Mouse (Mus musculus): ENCODE results near the gene Ift122.

The Ift122 gene

DNA sequence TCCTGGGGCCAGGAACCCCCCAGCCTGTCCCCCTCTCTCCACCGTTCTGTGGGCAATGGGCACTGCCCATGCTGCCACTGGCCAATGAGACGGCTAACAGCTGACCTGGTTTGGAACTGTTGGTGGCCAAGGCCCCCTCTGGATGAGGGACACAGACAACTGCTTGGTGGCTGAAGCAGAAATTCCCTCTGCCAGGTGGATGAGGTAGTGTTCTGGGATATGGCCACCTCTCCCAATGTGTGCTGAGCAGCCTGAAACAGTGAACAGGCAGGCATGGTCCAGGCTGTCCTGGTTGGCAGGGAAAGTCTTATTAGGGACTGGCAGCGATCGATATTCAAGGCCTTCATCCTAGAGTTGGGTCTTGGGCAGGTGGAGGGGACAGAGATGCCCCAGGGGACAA is 101.9 kb downstream of the Ift122 start:
- no peak for TF ChIP-seq GATA4 (IDR thresholded peaks at IDR 0.05; ENCODE audit: insufficient replicate concordance, low read length)

DNA sequence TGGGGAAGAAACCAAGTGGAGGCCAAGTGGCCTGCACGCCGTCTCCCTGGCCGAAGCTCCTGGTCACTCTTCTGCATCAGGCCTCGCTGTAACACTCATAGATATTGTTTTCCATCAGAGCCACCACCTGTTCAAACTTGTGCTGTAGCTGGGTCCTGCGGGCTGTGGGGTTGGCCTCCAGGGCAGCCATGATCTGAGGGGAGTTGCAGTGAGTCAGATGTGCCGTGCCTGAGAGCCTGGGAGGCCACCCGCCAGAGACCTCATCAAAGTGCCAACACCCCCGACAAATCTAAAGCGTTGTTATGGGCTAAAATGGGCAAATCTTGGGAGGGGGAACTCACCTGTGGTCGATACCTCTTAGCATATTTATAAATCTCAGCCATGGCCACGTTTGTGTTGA is 102.4 kb downstream of the Ift122 start:
- TF ChIP-seq GATA4 (IDR thresholded peaks at IDR 0.05; ENCODE audit: insufficient replicate concordance, low read length): no peak

DNA sequence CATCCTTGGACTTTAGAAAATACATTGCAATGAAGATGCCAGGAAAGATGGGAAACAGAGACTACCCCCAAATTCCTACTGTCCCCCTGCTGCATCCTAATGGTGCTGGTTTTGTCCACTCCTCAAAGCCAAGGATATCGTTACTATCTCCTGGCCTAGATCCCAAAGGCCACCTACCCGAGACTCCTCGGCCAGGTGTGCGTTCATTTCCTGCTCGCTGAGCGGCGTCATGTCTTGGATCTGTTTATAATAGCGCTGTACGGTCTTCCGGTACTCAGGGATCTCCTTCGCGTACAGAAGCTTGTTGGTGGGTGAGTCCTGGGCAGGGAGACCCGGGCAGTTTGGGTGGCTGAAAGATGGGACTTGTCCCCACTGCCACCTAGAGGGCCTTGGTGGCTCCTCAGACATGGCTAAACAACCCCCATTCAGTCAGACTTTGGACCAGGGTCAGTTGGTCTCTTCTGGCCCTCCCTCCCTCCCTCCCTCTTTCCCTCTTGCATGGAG is 103.2 kb downstream of the Ift122 start:
- TF ChIP-seq GATA4 (IDR thresholded peaks at IDR 0.05; ENCODE audit: insufficient replicate concordance, low read length): no peak

DNA sequence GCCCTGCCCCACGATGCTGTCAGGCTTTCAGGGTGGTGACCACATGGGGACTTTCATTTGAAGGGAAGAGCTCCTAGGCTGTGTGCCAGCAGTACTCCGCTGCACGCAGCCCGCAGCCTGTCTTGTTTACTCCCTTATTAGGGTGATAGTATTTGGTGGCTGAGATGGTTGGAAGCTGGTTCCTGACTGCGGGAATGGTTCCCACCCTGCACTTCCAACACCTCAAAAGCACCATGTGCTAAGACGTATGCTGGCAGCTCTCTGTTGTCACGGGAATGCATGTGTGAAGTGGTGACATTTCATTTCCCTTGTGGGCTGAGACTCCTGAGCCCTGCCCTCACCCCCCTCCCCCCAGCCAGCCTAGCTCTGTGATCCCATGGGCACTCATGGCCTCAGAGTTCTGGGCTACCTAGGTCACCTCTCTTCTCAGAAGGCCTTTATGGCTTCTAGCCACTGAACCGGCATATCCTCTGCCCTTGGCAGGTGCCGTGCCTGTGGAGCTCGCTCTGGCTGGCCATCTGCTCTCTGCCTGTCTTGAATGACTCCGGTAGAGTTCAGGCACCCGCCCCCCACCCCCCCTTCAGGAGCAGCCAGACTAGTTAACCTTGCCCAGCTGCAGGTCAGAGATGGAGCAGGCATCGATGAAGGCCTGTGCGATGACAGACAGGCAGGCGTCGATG is 103.8 kb downstream of the Ift122 start:
- no peak for TF ChIP-seq GATA4 (IDR thresholded peaks at IDR 0.05; ENCODE audit: insufficient replicate concordance, low read length)

DNA sequence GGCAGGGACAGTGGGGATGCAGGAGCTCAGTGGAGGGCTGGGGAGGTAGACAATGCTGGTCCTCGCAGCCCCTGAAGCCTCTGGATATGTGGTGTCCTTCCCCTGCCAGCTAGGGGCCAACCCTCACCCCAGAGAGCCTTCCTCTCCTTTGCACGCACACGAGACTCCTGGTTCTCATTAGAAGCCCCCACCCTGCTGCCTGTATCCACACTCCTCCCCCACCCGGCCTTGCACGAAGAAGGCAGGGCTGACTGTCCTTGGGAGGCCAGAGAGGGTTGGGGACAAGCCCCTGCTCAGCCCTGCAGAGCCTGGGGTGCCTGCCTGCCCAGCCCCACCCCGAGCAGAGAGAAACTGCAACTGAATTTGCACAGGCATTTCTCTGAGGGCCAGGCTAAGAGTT is 104.4 kb downstream of the Ift122 start:
- TF ChIP-seq GATA4 (IDR thresholded peaks at IDR 0.05; ENCODE audit: insufficient replicate concordance, low read length): no peak

DNA sequence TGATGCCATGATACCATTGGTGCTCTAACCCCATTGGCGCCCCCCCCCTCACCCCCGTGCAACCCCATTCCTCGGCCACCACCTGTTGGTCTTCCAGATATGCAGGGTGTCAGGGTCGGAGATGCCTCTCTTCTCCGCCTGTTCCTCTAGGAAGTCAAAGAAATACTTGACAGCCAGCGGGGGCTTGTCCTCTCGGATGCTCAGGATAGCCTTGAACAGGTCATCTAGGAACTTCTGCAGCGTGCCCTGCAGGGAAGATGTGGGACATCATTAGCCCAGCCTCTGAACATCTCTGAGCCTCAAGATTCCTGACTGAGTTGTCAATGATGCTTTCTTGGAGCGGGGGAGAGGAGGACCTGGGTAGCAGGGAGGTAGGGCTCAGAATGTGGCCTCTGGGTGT is 105.2 kb downstream of the Ift122 start:
- TF ChIP-seq GATA4 (IDR thresholded peaks at IDR 0.05; ENCODE audit: insufficient replicate concordance, low read length): no peak

DNA sequence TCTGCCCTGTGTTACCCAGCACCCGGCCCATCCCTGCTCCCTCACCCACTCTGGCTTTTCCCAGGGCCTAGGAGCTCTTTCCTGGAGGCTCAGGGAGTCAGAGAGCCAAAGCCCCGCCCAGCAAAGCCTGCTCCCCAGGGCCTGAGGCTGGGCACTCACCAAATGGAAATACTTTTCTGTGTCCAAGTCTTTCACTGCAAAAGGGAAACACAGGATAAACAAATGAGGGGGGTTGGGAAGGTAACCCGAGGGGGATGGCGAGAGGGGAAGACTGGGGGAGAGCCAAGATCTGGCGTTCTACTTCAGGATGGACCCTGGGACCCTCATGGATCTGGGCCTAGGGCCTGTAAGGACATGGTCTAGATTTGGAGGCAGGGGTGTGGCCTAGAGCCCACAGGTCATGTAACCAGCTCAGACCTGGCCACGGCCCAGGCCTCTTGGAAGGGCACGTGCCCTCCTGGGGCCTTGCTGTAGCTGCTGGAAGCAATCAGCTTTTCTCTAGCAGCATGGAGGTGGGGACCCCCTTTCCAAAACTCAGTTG is 106.0 kb downstream of the Ift122 start:
- peak; percentile 78; the same call in 1 of the 2 replicates for TF ChIP-seq GATA4 (IDR thresholded peaks at IDR 0.05; ENCODE audit: insufficient replicate concordance, low read length)

DNA sequence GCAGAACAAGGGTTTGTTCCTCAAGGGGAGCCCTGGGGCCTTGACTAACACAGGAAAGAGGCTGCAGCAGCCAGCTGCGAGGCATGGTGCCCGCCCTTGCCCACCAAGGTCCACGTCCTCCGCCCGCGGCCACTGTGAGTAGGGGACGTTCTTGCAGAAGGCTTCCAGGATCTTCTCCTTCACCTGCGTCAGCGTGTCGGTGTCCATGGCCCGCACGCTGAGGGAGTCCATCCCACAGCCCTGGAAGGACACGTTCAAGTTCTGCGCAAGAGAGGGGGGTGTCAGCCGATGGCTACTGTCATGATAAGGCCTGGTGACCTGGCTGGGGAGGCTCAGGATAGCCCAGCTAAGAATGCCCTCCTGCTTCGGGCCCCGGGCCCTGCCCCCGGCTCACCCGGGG is 107.1 kb downstream of the Ift122 start:
- TF ChIP-seq GATA4 (IDR thresholded peaks at IDR 0.05; ENCODE audit: insufficient replicate concordance, low read length): no peak

DNA sequence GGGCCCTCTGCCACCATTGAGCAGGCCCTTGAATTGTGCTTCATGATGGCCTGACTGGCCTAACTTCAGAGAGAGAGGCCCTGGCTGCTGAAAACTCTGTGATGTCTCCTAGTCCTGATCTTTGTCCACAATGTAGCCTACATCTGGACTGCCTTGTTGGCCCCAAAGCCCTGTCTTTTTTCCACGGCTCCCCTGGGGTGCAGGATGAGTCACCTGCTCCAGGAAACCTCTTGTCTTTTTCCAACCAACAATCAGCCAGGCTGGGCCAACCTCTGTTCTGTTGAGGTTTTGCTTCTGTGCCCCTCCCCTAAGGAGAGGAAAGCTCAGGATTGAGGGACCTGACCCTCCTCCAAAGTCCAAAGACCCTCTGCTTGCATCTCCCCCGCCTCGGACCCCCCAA is 108.5 kb downstream of the Ift122 start:
- no peak for TF ChIP-seq GATA4 (IDR thresholded peaks at IDR 0.05; ENCODE audit: insufficient replicate concordance, low read length)

DNA sequence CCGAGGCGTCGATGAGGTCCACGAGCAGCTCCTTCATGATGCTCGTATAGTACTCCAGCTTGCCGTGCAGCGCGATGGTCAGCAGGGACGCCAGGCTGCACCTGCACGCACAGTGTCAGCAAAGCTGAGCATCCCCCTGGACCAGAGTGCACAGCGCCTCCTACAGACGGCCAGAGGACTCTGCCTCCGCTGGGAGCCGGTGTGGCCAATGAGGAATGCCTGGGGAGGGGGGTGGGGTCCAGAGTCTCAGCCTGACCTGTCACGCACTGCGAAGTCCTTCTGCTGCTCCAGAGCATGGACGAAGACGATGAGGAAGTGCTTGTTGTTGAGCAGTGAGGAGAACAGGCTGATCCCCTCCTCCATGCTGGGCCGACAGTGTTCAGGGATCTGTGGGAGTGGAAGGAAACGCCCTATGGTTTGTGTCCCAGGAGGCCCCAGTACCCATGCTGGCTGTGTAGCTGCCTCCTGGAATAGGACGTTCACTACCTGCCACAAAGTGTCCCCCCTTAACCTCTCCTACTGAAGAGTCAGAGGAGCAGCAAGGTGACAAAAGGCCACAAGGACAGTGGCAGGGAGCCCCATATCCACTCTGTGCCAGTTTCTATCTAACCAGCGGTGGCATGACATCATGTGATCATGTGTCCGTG is 109.3 kb downstream of the Ift122 start:
- TF ChIP-seq GATA4 (IDR thresholded peaks at IDR 0.05; ENCODE audit: insufficient replicate concordance, low read length): no peak

DNA sequence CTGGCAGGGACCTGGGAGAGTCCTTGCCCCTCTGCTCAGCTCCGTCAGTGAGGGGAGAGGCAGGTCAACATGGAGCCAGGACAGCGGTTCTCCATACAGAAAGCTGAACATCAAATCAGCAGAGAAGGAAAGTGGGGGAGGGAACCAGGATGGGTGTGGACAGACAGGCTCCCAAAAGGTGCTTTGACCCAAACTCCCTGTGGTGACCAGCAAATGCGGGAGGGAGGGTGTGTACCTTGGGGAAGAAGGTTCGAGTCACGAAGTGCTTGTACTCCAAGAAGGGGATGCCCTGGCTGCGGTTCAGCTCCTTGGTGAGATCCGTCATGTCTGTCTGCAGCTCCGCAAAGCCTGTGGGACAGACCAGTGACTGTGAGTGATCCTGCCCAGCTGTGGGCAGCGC is 110.4 kb downstream of the Ift122 start:
- TF ChIP-seq GATA4 (IDR thresholded peaks at IDR 0.05; ENCODE audit: insufficient replicate concordance, low read length): no peak

DNA sequence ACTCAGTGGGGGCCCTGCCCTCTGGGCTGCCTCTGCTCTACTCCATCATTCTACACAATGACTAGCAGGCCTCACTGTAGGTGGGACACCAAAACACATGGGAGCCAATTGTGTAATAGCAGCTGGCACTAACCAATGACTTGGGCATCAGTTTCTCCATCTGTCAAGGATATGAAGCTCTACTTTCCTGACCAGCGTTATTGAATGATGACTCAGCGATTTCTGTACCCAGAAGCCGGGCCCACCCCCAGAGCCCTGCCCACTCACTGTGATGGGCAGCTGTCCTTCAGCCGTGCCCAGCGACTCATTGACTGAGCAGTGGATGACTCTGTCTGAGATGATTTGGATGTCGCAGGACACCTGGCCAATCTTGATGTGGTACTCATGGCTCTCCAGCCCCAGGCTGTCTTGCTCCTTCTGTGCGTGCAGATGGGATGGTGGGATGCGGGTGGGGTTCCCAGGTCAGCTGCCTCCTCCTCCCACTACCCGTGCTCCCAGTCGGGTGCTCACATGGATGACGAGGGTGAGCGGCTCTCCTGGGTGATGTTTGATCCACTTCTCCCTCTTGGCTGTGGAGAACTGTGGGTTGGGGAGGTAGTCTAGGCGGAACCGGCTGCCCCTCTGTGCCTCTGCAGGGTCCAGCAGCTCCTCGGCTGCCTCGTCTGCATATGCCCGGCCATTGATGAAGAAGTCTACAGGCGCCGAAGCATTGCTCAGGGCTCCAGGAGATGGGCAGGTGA is 113.1 kb downstream of the Ift122 start:
- TF ChIP-seq GATA4 (IDR thresholded peaks at IDR 0.05; ENCODE audit: insufficient replicate concordance, low read length): no peak

DNA sequence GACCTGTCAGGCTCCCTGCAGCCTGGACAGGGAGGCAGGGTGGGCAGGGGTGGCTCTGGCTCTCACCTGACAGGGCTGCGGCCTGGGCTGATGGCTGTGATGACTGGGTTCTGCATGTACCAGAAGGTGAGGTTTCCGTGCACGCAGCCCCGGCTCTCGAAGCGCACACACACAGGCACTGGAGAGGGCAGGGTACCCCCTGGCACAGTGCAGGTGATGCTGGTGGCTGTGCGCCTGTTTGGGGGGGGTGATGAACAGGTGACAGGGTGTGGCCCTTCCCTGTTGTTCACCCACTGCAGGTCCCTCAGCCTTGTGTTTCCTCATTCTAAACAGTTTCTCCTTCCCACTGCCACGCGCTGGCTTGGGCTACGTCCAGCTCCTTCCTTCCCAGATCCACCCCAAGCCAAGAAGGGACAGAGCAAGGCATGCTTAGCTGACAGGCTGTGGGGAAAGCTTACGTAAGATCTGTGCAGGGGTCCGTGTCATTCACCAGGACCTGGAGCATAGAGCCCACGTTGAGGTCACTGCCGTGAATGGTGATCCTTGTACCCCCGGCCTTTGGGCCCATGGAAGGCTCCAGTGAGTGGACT is 114.1 kb downstream of the Ift122 start:
- TF ChIP-seq GATA4 (IDR thresholded peaks at IDR 0.05; ENCODE audit: insufficient replicate concordance, low read length): no peak

DNA sequence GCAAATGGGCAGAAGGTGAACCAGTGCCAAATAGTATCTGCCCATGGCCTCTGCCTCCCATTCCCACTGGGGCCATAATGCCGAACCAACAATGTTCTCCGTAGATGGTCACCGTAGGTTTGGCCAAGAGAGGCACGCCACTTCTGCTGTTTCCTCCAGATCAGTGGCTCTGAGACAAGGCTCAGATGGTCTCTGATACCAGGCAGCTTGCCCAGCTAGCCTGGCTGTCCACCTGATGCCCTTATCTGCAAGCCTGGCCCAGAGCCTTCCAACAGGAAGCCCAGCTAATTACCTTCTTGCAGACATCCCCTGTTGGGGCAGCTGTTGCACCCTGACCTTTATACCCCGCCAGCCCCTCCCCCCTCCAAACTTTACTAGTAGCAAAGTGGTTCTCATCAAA is 114.8 kb downstream of the Ift122 start:
- TF ChIP-seq GATA4 (IDR thresholded peaks at IDR 0.05; ENCODE audit: insufficient replicate concordance, low read length): no peak; the same call in 1 of the 2 replicates

DNA sequence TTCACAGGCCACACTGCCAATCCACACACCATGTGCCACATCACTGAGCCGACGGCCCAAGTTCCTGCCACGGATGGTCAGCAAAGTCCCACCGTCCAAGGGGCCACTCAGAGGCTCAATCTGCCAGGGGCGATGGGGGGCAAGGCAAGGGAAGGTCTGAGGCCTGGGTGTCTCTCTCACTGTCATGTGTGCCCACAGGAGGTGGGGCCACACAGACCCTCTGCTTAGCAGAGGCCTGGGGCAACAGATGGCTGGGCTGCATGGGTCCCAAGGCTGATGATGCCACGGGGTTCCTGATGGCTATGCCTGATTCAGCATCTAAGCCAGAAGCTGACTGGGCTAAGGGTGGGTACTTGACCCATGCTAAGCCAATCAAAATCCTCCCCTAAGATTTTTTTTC is 115.4 kb downstream of the Ift122 start:
- TF ChIP-seq GATA4 (IDR thresholded peaks at IDR 0.05; ENCODE audit: insufficient replicate concordance, low read length): no peak
